Mouse (Mus musculus): ENCODE data around the gene Tmem167.

Gene Tmem167

DNA sequence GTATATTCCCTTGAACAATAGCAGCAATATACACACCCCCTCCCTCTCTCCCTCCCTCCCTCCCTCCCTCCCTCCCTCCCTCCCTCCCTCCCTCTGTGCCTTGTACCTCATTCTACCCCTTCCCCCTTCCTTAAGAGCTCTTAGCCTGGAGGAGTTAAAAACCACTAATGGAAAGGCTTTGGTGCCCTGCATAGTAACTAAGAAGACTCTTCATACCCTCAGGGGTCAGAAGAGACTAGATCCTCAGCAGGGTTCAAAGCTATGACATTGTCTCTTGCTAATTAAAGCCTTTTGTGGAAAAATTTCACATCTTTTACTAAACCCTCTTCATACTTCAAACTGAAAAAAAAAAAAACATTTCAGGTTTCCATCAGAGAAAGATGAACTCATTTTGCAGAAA is 93.3 kb downstream of the Tmem167 start:
- DNase-seq (ENCODE audit: low read depth, low spot score): no peak

DNA sequence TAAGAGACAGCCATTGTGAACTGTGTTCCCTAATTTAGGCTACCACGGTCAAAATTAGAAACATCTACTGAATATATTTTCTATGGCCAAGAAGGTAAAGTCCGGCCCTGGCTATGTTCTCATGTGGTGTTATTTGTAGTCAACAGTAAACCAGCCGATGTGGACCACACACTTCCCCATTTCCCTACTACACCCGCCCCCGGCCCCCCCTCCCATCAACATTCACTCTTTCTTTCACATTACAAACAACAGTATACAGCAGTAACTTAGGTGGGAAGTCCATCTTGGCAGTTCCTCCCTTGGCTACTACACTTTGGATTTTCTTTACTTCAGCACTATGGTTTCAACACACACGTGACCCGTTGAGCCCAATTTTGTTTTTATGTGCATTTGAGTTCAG is 94.6 kb downstream of the Tmem167 start:
- DNase-seq (ENCODE audit: low read depth, low spot score): no peak

DNA sequence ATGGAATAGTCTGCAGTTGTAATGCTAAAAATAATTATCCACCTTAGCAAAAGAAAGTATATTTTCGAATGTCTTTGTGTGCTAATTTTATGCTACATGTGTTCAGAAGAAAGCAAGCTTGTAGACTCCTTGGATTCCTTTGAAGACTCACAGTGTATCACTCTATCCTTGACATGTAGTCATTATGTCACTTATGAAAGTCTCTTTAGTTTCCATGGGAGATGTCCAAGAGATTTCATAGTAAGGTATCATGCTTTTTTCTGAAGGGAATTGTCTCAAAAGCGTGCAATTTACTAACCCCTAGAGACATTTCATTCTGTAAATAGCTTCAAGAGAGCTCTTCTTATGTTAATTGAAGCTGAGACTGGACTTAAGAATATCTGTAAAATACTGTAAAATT is 97.8 kb downstream of the Tmem167 start:
- no peak for DNase-seq (ENCODE audit: low read depth, low spot score)

DNA sequence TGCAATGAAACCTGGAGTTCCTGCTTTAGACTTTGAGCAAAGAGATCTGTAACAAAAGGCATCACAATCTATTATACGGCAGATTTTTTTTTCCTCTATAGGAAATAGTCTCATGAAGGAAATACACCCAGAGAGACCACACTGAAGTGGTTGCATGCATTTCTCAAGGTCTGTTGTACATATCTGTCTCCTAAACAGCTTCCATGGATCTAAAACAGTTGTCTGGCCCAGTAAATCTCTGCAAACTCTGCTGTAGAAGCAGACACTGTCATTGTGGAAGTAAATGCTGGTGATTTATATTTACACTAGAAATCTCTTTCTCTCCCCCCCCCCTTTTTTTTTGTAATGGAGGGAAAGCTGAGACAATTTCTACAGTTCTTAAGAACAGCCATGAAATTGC is 99.1 kb downstream of the Tmem167 start:
- DNase-seq (ENCODE audit: low read depth, low spot score): no peak

DNA sequence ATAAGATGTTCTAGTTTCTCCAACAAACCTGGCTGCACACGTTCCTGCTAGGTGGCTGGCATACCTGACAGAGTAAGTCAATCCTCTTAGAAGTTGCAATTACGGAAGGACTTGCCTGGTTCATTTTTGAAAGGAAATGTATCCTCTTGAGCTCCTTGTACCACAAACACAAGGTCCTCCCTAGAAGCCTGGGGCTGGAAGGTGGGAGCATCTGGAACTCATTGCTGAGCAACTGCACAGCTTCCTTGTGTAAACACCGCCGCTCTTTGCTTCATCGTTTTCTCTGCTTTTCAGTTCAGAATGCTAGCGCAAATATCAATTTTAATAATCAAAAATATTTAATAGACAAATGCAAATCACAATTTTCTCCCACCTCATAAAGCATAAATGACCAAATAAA is 102.9 kb downstream of the Tmem167 start:
- no peak for DNase-seq (ENCODE audit: low read depth, low spot score)
